Mouse (Mus musculus) CH12.LX (cell line): ENCODE measurements around the gene Cxcr5. TPM values are rescaled to one million over a fixed set of nuclear protein-coding genes. Genes with fewer than 3 reads are reported as not detected.

Source experiments
- DNase-seq: peaks from one replicate; pipeline ENCODE4 v3.0.0-alpha.2; 2013; ENCODE audit errors: extremely low read depth
- H3K27ac ChIP-seq: 2 replicates; pipeline ENCODE4 v1.5.1; 2012; ENCODE audit warnings: low read depth, mild to moderate bottlenecking, control low read depth, moderate library complexity; ENCODE audit not compliant: insufficient read depth
- H3K27me3 ChIP-seq: replicated peaks from 2 replicates; pipeline ENCODE3; 2012; ENCODE audit warnings: inconsistent platforms
- H3K36me3 ChIP-seq, 2 experiments: replicated peaks in 1 of 2; 2 replicates each; pipeline versions ENCODE3 to v1.6.1; 2012; ENCODE audit warnings: inconsistent platforms in 1 of 2, low read length in 1 of 2, mild to moderate bottlenecking in 1 of 2, mixed read lengths in 1 of 2, moderate library complexity in 1 of 2; ENCODE audit not compliant: control insufficient read depth in 1 of 2, insufficient read depth in 1 of 2
- H3K4me1 ChIP-seq, 2 experiments: 2 replicates each; pipeline ENCODE4 v1.6.1; 2012; ENCODE audit warnings: inconsistent platforms in 1 of 2, moderate library complexity in 1 of 2; ENCODE audit not compliant: insufficient read depth in 2 of 2, control insufficient read depth in 1 of 2
- H3K4me2 ChIP-seq: 2 replicates; pipeline ENCODE4 v1.6.1; 2012; ENCODE audit warnings: low read depth, mild to moderate bottlenecking, control low read depth; ENCODE audit not compliant: poor library complexity, insufficient read depth, severe bottlenecking
- H3K4me3 ChIP-seq, 3 experiments: fragments of 150-350 bp in 1 of 3; sonication (generic) in 1 of 3; replicated peaks in 1 of 3; 2 replicates each; pipeline versions ENCODE3 to v1.5.1; 2011 to 2012; ENCODE audit warnings: low read depth in 2 of 3, low read length in 2 of 3, mild to moderate bottlenecking in 2 of 3, moderate library complexity in 2 of 3, control low read depth in 1 of 3, improper control_type of control experiment in 1 of 3, inconsistent platforms in 1 of 3, mixed read lengths in 1 of 3; ENCODE audit not compliant: poor library complexity in 1 of 3
- H3K79me2 ChIP-seq: replicated peaks from 2 replicates; pipeline ENCODE4 v1.6.1; 2012; ENCODE audit warnings: mild to moderate bottlenecking, moderate library complexity; ENCODE audit not compliant: control insufficient read depth, poor library complexity, insufficient read depth, severe bottlenecking; ENCODE audit errors: extremely low read depth
- H3K9ac ChIP-seq: 2 replicates; pipeline ENCODE4 v1.6.1; 2012; ENCODE audit warnings: low read depth, mild to moderate bottlenecking, control low read depth, moderate library complexity; ENCODE audit not compliant: insufficient read depth
- H3K9me3 ChIP-seq: replicated peaks from 2 replicates; pipeline ENCODE3; 2012; ENCODE audit warnings: low read length, inconsistent platforms, mixed read lengths
- BHLHE40 ChIP-seq: IDR thresholded peaks from 2 replicates; pipeline ENCODE4 v1.6.1; 2011; ENCODE audit warnings: mild to moderate bottlenecking, low read depth, low read length, improper control_type of control experiment
- CHD2 ChIP-seq: IDR thresholded peaks from 2 replicates; pipeline ENCODE4 v1.6.1; 2011; ENCODE audit warnings: low read length, improper control_type of control experiment
- E2F4 ChIP-seq: IDR thresholded peaks from 2 replicates; pipeline ENCODE4 v1.6.1; 2011; ENCODE audit warnings: low read depth, low read length, improper control_type of control experiment; ENCODE audit not compliant: insufficient replicate concordance
- ETS1 ChIP-seq: conservative IDR thresholded peaks from 2 replicates; pipeline ENCODE4 v1.6.1; 2012; ENCODE audit warnings: low read depth, mild to moderate bottlenecking, inconsistent platforms, low read length, improper control_type of control experiment, moderate library complexity
- HCFC1 ChIP-seq: IDR thresholded peaks from 2 replicates; pipeline ENCODE4 v1.6.1; 2012; ENCODE audit warnings: low read depth, mild to moderate bottlenecking, inconsistent platforms, low read length, improper control_type of control experiment
- JUN ChIP-seq: IDR thresholded peaks from 2 replicates; pipeline ENCODE4 v1.6.1; 2011; ENCODE audit warnings: low read depth, mild to moderate bottlenecking, low read length, improper control_type of control experiment, moderate library complexity; ENCODE audit not compliant: insufficient read depth
- MAZ ChIP-seq: IDR thresholded peaks from 2 replicates; pipeline ENCODE4 v1.6.1; 2012; ENCODE audit warnings: low read depth, mild to moderate bottlenecking, inconsistent platforms, low read length, improper control_type of control experiment, moderate library complexity
- MEF2A ChIP-seq: IDR thresholded peaks from 2 replicates; pipeline ENCODE4 v1.6.1; 2014; ENCODE audit warnings: low read depth, mild to moderate bottlenecking, inconsistent platforms, low read length, improper control_type of control experiment, borderline replicate concordance
- MXI1 ChIP-seq: IDR thresholded peaks from 2 replicates; pipeline ENCODE4 v1.6.1; 2011; ENCODE audit warnings: mild to moderate bottlenecking, low read depth, low read length, improper control_type of control experiment
- MYC ChIP-seq: IDR thresholded peaks from 2 replicates; pipeline ENCODE4 v1.6.1; 2011; ENCODE audit warnings: low read depth, mild to moderate bottlenecking, improper control_type of control experiment, low read length
- NELFE ChIP-seq: IDR thresholded peaks from 2 replicates; pipeline ENCODE4 v1.6.1; 2011; ENCODE audit warnings: low read depth, low read length, improper control_type of control experiment
- PAX5 ChIP-seq: IDR thresholded peaks from 2 replicates; pipeline ENCODE4 v1.6.1; 2012; ENCODE audit warnings: low read length, inconsistent platforms, mixed read lengths
- RAD21 ChIP-seq: IDR thresholded peaks from 2 replicates; pipeline ENCODE4 v1.6.1; 2011; ENCODE audit warnings: low read depth, mild to moderate bottlenecking, low read length, improper control_type of control experiment, moderate library complexity
- RCOR1 ChIP-seq: conservative IDR thresholded peaks from 2 replicates; pipeline ENCODE4 v1.6.1; 2012; ENCODE audit warnings: low read depth, mild to moderate bottlenecking, inconsistent platforms, low read length, improper control_type of control experiment
- UBTF ChIP-seq: IDR thresholded peaks from 2 replicates; pipeline ENCODE4 v1.6.1; 2012; ENCODE audit warnings: low read depth, mild to moderate bottlenecking, inconsistent platforms, low read length, improper control_type of control experiment, moderate library complexity
- USF1 ChIP-seq: IDR thresholded peaks from 2 replicates; pipeline ENCODE4 v1.6.1; 2014; ENCODE audit warnings: low read depth, mild to moderate bottlenecking, inconsistent platforms, low read length, improper control_type of control experiment
- USF2 ChIP-seq: conservative IDR thresholded peaks from 2 replicates; pipeline ENCODE4 v1.6.1; 2011; ENCODE audit warnings: low read depth, low read length, improper control_type of control experiment
- ZKSCAN1 ChIP-seq: IDR thresholded peaks from 2 replicates; pipeline ENCODE4 v1.6.1; 2012; ENCODE audit warnings: low read depth, inconsistent platforms, low read length, improper control_type of control experiment, borderline replicate concordance
- ZNF384 ChIP-seq: IDR thresholded peaks from 2 replicates; pipeline ENCODE4 v1.6.1; 2012; ENCODE audit warnings: low read depth, low read length, improper control_type of control experiment, inconsistent platforms
- dilution Hi-C: fragments of 300-500 bp; cut with MboI; formaldehyde crosslinking; loops from 2 replicates; pipeline ENCODE4 v1.14.3; 2020; ENCODE audit warnings: low sequenced_read_pairs; ENCODE audit not compliant: extremely low pct_unique_long_range_greater_than_20kb, extremely low pct_ligation_motif_present
- in situ Hi-C: fragments of 300-500 bp; cut with MboI; formaldehyde crosslinking; loops from 3 replicates; pipeline ENCODE4 v1.14.3; 2019; ENCODE audit warnings: low sequenced_read_pairs, low pct_ligation_motif_present, low pct_unique_long_range_greater_than_20kb, mixed read lengths
- polyA plus RNA-seq: library from polyadenylated mRNA; unstranded; fragments of >175 nt; gene quantifications from 2 replicates; pipeline ENCODE4 v1.2.1, GENCODE M21; 2012; ENCODE audit warnings: low read depth; ENCODE audit not compliant: insufficient read length
- total RNA-seq, 2 experiments: library from RNA; depleted of rRNA; stranded (reverse); fragments of 300-350 nt in 1 of 2; fragments of >200 nt in 1 of 2; gene quantifications; 2 replicates each; pipeline ENCODE4 v1.2.3; 2012 to 2014

Cxcr5 gene
- total and polyA plus RNA-seq, 3 experiments, result 30.2 to 93.4 (median 70.5) TPM

- dilution Hi-C loops (no loop called here), in situ Hi-C loops (no loop called here)
- H3K79me2 ChIP-seq, result 0 out of 2 replicates have a peak, but pooled peaks cover 2% of the 10 kb centered on the region
- no peak overlapping the region for H3K4me3 ChIP-seq
- H3K27ac ChIP-seq, result no peak overlapping the region
- peaks cover 29 to 94% of the 10 kb centered on the region in 2 experiments for H3K4me1 ChIP-seq
- H3K4me2 ChIP-seq, result no peak overlapping the region
- no peak for DNase-seq
- no peak for TF ChIP-seq RCOR1
- TF ChIP-seq HCFC1, result no peak
- no peak for TF ChIP-seq CHD2
- no peak for TF ChIP-seq MEF2A
- TF ChIP-seq MYC, result no peak
- no peak for TF ChIP-seq ETS1
- TF ChIP-seq ZKSCAN1, result no peak
- no peak for TF ChIP-seq PAX5
- no peak for TF ChIP-seq UBTF
- TF ChIP-seq NELFE, result no peak
- no peak for TF ChIP-seq MAZ
- no peak for TF ChIP-seq JUN
- TF ChIP-seq USF2, result no peak
- no peak for TF ChIP-seq BHLHE40
- TF ChIP-seq RAD21, result no peak
- TF ChIP-seq E2F4, result no peak
- no peak for TF ChIP-seq USF1
- H3K9me3 ChIP-seq, result no peaks in the 10 kb centered on the region
- peaks cover 10 to 74% of the 10 kb centered on the region in 2 experiments for H3K36me3 ChIP-seq
- H3K9ac ChIP-seq, result no peak overlapping the region
- H3K27me3 ChIP-seq, result no peaks in the 10 kb centered on the region
Observed at GRCm38 (mm10) chr9:44518068-44518467, 43.6 kb downstream of the Cxcr5 start.

DNA sequence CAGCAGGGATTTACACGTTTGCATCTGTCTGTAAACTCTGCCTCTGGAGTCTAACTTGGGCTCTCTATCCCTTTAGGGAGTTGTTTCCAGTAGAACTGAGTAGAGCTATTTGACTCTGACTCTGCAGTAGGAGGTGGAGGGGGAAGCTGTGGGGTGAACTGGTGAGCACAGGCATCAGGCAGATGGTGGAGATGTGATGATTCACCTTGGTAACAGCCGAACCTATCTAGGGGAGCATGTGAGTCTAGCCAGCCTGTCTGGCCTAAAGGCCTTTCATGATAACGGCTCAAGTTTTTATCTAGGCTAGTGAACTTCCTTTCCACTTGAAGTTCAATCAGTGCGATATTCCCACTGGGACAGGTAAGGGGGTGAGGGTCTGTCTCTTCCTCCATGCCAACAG, 44.3 kb downstream of the Cxcr5 start:
- H3K79me2 ChIP-seq, result no peaks in the 10 kb centered on the region
- H3K27ac ChIP-seq, result no peak overlapping the region
- H3K27me3 ChIP-seq, result no peaks in the 10 kb centered on the region
- in situ Hi-C loops (no loop called here), dilution Hi-C loops (no loop called here)
- H3K4me1 ChIP-seq, result peaks cover 26 to 96% of the 10 kb centered on the region in 2 experiments
- TF ChIP-seq HCFC1, result no peak
- TF ChIP-seq MXI1, result no peak
- TF ChIP-seq ZNF384, result no peak
- H3K9me3 ChIP-seq, result no peaks in the 10 kb centered on the region
- no peak overlapping the region for H3K9ac ChIP-seq
- H3K4me3 ChIP-seq, result no peak overlapping the region
- H3K4me2 ChIP-seq, result no peak overlapping the region
- DNase-seq, result no peak
- peaks cover 14 to 81% of the 10 kb centered on the region in 2 experiments for H3K36me3 ChIP-seq
